Mouse (Mus musculus): ENCODE measurements around the gene Arid1b.

DNA sequence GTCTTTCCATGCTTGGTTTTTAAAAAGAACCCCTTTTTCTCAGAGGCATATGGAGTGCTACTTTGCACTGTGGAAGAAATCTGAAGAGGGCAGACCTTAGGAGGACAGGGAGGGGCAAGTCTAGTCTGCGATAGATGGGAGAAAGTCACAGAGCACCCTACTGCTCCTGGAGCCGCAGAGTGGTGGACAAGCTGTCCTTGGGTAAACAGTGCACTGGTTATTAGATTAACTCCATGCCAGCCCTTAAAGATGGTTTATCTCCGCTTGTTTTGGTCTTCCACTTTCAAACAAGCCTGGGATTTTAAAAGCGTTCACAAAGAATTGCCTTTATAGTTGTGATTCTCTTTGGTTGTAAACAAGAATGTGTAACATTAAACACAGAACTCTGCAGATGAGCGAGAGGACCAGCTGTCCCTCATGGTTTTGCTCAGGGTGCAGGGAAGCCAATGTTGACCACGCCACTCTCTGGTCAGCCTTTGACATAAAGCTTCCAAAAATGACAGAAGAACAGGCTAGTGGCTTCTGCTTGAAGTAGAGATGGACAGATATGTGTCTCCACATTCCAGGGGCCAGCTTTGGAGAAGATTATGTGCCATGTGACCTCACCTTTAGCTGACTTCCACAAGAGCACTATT is 234.6 kb downstream of the Arid1b start:
- TF ChIP-seq GATA2 (IDR thresholded peaks at IDR 0.05; ENCODE audit: borderline replicate concordance, low read depth, low read length) (no peak), CTCF (IDR thresholded peaks at IDR 0.05; ENCODE audit: low read depth, low read length) (no peak), GATA1 (IDR thresholded peaks at IDR 0.05; ENCODE audit: borderline replicate concordance, low read length) (no peak)
